Mouse (Mus musculus) heart, embryonic 15.5 days (tissue): ENCODE data around the gene Aunip. TPM values are rescaled to one million over a fixed set of nuclear protein-coding genes. Genes with fewer than 3 reads are reported as not detected.
A peak's percentile ranks its signal among the peaks of the same experiment; 100 is the strongest.

Experiments
- ATAC-seq: fragments of 200-750 bp; cut with Nextera tagmentation; replicated peaks from 2 replicates; pipeline ENCODE4 v1.8.0; 2017; ENCODE audit warnings: low read depth, moderate TSS enrichment; ENCODE audit not compliant: insufficient number of reproducible peaks, insufficient read depth, low FRiP score
- H3K27ac ChIP-seq: fragments of 300-500 bp; sonication (generic); 2 replicates; pipeline ENCODE4 v1.5.1; 2015; ENCODE audit warnings: mild to moderate bottlenecking, inconsistent platforms
- H3K27me3 ChIP-seq: fragments of 300-500 bp; sonication (generic); 2 replicates; pipeline ENCODE4 v1.6.1; 2015; ENCODE audit warnings: inconsistent platforms
- H3K36me3 ChIP-seq: fragments of 300-500 bp; sonication (generic); 2 replicates; pipeline ENCODE4 v1.6.1; 2015; ENCODE audit warnings: mild to moderate bottlenecking, inconsistent platforms
- H3K4me1 ChIP-seq: fragments of 300-500 bp; sonication (generic); replicated peaks from 2 replicates; pipeline ENCODE4 v1.6.1; 2015; ENCODE audit warnings: inconsistent platforms
- H3K4me2 ChIP-seq: fragments of 300-500 bp; sonication (generic); 2 replicates; pipeline ENCODE4 v1.6.1; 2015; ENCODE audit warnings: inconsistent platforms, mild to moderate bottlenecking, moderate library complexity
- H3K4me3 ChIP-seq: fragments of 300-500 bp; sonication (generic); 2 replicates; pipeline ENCODE4 v1.5.1; 2015; ENCODE audit warnings: mild to moderate bottlenecking, inconsistent platforms
- H3K9ac ChIP-seq: fragments of 300-500 bp; sonication (generic); 2 replicates; pipeline ENCODE4 v1.6.1; 2015; ENCODE audit warnings: mild to moderate bottlenecking, inconsistent platforms
- H3K9me3 ChIP-seq: fragments of 300-500 bp; sonication (generic); replicated peaks from 2 replicates; pipeline ENCODE4 v1.6.1; 2016; ENCODE audit warnings: inconsistent platforms
- WGBS: fragments of 180-500 bp; shearing (Covaris S2); methylation state at CpG from one replicate; pipeline ENCODE4 v1.1.7; 2015; ENCODE audit warnings: mixed read lengths; 5-methylcytosine and 5-hydroxymethylcytosine counted together
- polyA plus RNA-seq: library from polyadenylated mRNA; unstranded; fragments of >200 nt; fragmentation: Nextera tagmentation; extraction: Ambion mirVana; gene quantifications from 2 replicates; pipeline ENCODE4 v1.2.1, GENCODE M21; 2015

Gene Aunip
- polyA plus RNA-seq, 1 experiment from 2014 or later, result 7.9 TPM

GRCm38 (mm10) chr4:134535787-134536151 is 25.0 kb downstream of the Aunip start:
- H3K4me2 ChIP-seq, result peak overlapping the region; percentile 94
- H3K9me3 ChIP-seq, result no peaks in the 10 kb centered on the region
- H3K27me3 ChIP-seq, result no peaks in the 10 kb centered on the region
- peak overlapping the region; percentile 85 for H3K9ac ChIP-seq
- peaks cover 30% of the 10 kb centered on the region for H3K4me1 ChIP-seq
- ATAC-seq, result no peak
- H3K4me3 ChIP-seq, result peak overlapping the region; percentile 90
- H3K36me3 ChIP-seq, result peaks cover 23% of the 10 kb centered on the region
- WGBS, result 12% methylated on average over 8 of the region's 8 CpGs
- H3K27ac ChIP-seq, result peak overlapping the region; percentile 94

GRCm38 (mm10) chr4:134538997-134539580 is 28.3 kb downstream of the Aunip start:
- Histone ChIP-seq H3K4me3 (no peak overlapping the region), H3K9me3 (no peaks in the 10 kb centered on the region), H3K4me2 (no peak overlapping the region), H3K36me3 (peaks cover 39% of the 10 kb centered on the region), H3K27me3 (no peaks in the 10 kb centered on the region), H3K9ac (no peak overlapping the region), H3K27ac (no peak overlapping the region), H3K4me1 (peaks cover 12% of the 10 kb centered on the region)
- ATAC-seq, result no peak
- 72% methylated on average over 10 of the region's 10 CpGs for WGBS

DNA sequence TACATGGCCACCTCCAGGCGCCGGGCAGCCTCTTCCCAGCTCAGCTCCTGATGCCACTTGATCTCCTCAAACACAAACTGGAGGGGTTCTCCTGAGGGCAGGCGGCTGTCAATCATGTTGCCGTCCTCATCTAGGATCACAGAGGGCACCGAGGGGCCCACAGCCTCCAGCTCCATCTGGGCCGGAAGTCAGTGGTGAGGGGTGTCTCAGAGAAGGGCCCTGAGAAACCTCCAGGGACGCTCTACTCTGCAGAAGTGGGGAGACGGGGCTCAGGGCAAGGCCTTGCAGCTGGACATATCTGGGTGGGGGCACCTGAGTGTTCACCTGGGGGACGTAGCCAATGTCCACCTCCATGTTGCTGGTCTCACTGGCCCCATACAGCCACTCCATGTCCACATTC is 31.9 kb downstream of the Aunip start:
- Histone ChIP-seq H3K27ac (no peak overlapping the region), H3K9ac (no peak overlapping the region), H3K27me3 (no peaks in the 10 kb centered on the region), H3K4me3 (no peak overlapping the region), H3K4me2 (no peak overlapping the region), H3K9me3 (no peaks in the 10 kb centered on the region), H3K36me3 (peaks cover 53% of the 10 kb centered on the region), H3K4me1 (peaks cover 17% of the 10 kb centered on the region)
- ATAC-seq, result no peak
- WGBS, result 83% methylated on average over 9 of the region's 9 CpGs

DNA sequence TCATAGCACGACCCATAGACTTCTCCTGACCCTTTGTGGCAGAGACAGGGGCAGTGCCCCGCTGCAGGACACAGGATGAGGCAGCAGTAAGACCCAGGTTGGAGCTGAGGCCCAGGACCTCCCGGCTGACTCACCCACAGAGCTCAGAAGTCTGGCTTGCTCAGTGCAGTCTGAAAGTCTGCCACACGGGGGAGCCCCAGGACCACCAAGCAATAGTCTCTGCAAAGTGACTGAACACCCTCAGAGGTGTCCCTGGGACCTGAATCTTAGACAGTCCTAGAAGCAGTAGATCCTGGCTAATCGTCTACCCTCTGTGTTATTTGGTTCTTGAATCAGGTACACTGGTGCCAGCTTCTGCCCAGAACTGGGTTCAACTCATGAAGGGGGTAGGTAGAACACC is 32.5 kb downstream of the Aunip start:
- Histone ChIP-seq H3K9ac (no peak overlapping the region), H3K4me3 (no peak overlapping the region), H3K4me1 (peaks cover 23% of the 10 kb centered on the region), H3K36me3 (peaks cover 53% of the 10 kb centered on the region), H3K27me3 (no peaks in the 10 kb centered on the region), H3K27ac (no peak overlapping the region), H3K4me2 (no peak overlapping the region), H3K9me3 (no peaks in the 10 kb centered on the region)
- WGBS, result 9% methylated on average over 5 of the region's 5 CpGs
- 0 out of 2 replicates have a peak, but pooled peaks have one; percentile 31 for ATAC-seq

DNA sequence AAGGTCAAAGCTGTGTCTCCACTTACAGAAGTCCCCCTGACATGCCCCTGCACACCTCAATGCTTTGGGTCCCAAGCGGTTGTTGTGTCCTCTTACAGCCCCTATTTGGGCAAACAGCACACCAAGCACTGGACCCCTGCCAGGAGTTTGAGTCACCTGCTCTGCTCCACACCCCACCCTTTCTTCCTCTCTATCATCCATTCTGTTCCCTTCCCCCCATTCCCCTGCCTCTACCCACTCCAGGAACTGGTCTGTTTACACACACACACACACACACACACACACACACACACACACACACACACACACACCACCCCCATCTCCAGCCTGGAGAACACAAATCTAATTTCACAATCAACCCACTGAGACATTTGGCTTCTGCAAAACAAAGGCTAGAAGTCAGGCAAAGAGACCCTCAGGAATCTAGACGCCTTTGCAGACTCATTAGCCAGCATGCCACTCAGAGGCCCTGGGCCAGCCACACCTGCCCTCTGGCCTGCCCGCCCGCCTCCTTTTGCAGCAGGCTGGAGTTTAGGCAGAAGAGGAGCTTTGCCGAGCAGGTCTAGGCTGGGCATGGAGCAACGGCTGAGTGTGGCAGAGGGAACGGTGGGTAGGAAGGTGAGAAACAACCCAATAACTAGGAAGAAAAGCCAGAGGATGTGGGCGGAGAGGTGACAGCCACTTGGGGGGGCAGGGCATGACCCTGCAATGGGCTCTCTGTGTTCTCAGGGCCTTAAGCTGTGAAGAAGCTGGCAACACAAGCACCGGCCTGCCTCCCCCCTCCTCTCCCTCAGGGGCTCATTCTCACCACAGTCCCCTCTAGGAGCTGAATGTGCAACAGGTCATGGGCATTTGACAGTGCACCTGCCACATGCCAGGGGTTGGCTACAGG is 36.3 kb downstream of the Aunip start:
- peaks cover 40% of the 10 kb centered on the region for H3K36me3 ChIP-seq
- no peak overlapping the region for H3K4me3 ChIP-seq
- H3K4me1 ChIP-seq, result peaks cover 43% of the 10 kb centered on the region
- H3K4me2 ChIP-seq, result no peak overlapping the region
- ATAC-seq, result no peak
- WGBS, result 63% methylated on average over 9 of the region's 9 CpGs
- H3K9me3 ChIP-seq, result 0 out of 2 replicates have a peak, but pooled peaks cover 3% of the 10 kb centered on the region
- H3K27me3 ChIP-seq, result no peaks in the 10 kb centered on the region
- H3K27ac ChIP-seq, result peak overlapping the region; percentile 29; the same call in 1 of the 2 replicates
- H3K9ac ChIP-seq, result no peak overlapping the region; the same call in 1 of the 2 replicates

- Histone ChIP-seq H3K27ac (peak overlapping the region; percentile 26), H3K36me3 (peaks cover 29% of the 10 kb centered on the region), H3K9me3 (0 out of 2 replicates have a peak, but pooled peaks cover 3% of the 10 kb centered on the region), H3K4me1 (peaks cover 47% of the 10 kb centered on the region), H3K4me2 (no peak overlapping the region), H3K9ac (no peak overlapping the region), H3K27me3 (no peaks in the 10 kb centered on the region), H3K4me3 (no peak overlapping the region)
- WGBS, result 51% methylated on average over 18 of the region's 18 CpGs
- no peak for ATAC-seq
Observed at GRCm38 (mm10) chr4:134548169-134548938, 37.6 kb downstream of the Aunip start.

GRCm38 (mm10) chr4:134549899-134550298 is 39.1 kb downstream of the Aunip start:
- no peak overlapping the region for H3K4me3 ChIP-seq
- peaks cover 47% of the 10 kb centered on the region for H3K4me1 ChIP-seq
- no peak for ATAC-seq
- H3K36me3 ChIP-seq, result peaks cover 19% of the 10 kb centered on the region
- H3K9ac ChIP-seq, result no peak overlapping the region
- no peak overlapping the region for H3K4me2 ChIP-seq
- 98% methylated on average over 8 of the region's 8 CpGs for WGBS
- H3K27me3 ChIP-seq, result no peaks in the 10 kb centered on the region
- H3K27ac ChIP-seq, result no peak overlapping the region
- H3K9me3 ChIP-seq, result 0 out of 2 replicates have a peak, but pooled peaks cover 3% of the 10 kb centered on the region

DNA sequence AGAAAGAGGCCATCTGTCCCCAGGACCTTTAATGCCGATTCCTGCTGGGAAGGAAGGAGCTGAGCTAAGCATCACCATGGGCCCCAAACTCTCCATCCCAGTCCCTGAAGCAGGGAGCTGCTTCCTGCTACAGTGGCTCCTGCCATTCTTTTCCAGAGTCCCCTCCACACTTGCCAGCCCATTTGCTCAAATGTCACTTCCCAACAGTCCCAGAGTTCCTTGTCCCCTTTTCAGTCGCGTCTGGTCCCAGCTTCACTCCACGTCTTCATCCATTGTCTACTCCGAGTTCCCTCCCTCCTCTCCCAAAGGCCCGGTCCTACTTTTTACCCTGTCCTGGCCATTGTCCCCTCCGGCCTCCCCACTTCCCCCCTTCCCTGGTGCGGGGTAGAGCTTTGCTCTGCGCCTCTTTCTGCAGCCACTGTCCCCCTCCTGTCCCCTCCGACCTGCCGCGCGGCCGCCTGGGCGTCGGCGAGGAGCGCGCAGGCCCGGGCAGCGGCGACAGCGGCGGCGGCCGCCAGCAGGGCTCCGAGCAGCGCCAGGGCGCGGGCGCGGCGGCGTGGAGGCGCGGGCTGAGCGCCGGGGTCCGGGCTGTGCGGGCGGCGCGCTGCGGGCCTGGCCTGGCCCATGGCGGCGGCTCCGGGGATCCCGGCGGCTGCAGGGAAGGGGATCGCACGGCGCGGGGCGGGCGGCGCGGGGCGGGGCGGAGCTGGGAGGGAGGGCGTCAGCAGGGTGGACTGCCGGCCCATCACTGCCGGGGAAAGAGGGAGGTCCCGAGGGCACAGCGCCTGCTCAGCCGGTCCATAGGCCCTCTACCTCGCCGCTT is 40.9 kb downstream of the Aunip start, which contains the start of gene Selenon:
Gene Selenon (minus strand): TSS at position 673 of the 823 bp plus-strand sequence.
- H3K4me3 ChIP-seq, result peak within 1 kb of the TSS; percentile 76
- peak; percentile 90 for ATAC-seq
- H3K9me3 ChIP-seq, result 0 out of 2 replicates have a peak, but pooled peaks cover 3% of the 10 kb centered on the region
- peaks cover 12% of the 10 kb centered on the region for H3K36me3 ChIP-seq
- H3K27me3 ChIP-seq, result no peaks in the 10 kb centered on the region
- H3K9ac ChIP-seq, result peak within 1 kb of the TSS; percentile 97
- peaks cover 42% of the 10 kb centered on the region for H3K4me1 ChIP-seq
- WGBS, result under 1% methylated on average over 28 of the region's 67 CpGs
- peak within 1 kb of the TSS; percentile 84 for H3K27ac ChIP-seq
- peak within 1 kb of the TSS; percentile 82 for H3K4me2 ChIP-seq

DNA sequence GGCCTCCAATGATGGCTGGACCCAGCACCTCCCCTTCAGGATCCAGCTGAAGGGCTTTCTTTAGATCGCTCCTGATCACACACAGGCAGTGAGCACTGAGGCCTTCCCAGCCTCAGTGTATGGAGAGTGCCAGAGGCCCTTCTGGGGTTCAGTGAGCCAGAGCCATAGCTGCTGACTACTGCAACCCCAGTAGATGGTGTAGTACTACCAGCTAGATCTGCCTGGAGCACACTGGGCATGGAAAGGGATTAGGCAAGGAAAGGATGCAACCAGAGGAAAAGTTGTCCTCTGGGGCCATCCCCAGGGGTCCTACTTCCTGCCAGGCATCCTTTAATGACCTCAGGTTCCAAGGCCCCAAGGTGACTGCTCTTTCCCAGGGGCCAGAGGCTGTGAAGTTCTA is 42.8 kb downstream of the Aunip start:
- no peak overlapping the region for H3K4me3 ChIP-seq
- H3K27ac ChIP-seq, result no peak overlapping the region
- H3K27me3 ChIP-seq, result no peaks in the 10 kb centered on the region
- no peak for ATAC-seq
- peaks cover 31% of the 10 kb centered on the region for H3K4me1 ChIP-seq
- no peak overlapping the region for H3K9ac ChIP-seq
- 0 out of 2 replicates have a peak, but pooled peaks cover 3% of the 10 kb centered on the region for H3K9me3 ChIP-seq
- H3K4me2 ChIP-seq, result no peak overlapping the region
- peaks cover 12% of the 10 kb centered on the region for H3K36me3 ChIP-seq
- WGBS, result 86% methylated on average over 1 of the region's 1 CpGs

- H3K4me1 ChIP-seq, result peaks cover 18% of the 10 kb centered on the region
- H3K36me3 ChIP-seq, result no peaks in the 10 kb centered on the region; the same call in 1 of the 2 replicates
- no peaks in the 10 kb centered on the region for H3K9me3 ChIP-seq
- H3K9ac ChIP-seq, result no peak overlapping the region
- ATAC-seq, result no peak
- 64% methylated on average over 8 of the region's 8 CpGs for WGBS
- H3K4me3 ChIP-seq, result no peak overlapping the region
- no peak overlapping the region for H3K27ac ChIP-seq
- no peaks in the 10 kb centered on the region for H3K27me3 ChIP-seq
- H3K4me2 ChIP-seq, result no peak overlapping the region
Observed at GRCm38 (mm10) chr4:134555956-134556580, 45.3 kb downstream of the Aunip start.
